Mouse (Mus musculus) stomach, postnatal 0 days (tissue): Measurements from ENCODE around the gene Ezh1.

ENCODE experiments used
- CTCF ChIP-seq: IDR thresholded peaks from 2 replicates; pipeline ENCODE4 v1.5.1; 2016; ENCODE audit warnings: antibody characterized with exemption, low read depth, mild to moderate bottlenecking, moderate library complexity
- EP300 ChIP-seq: optimal IDR thresholded peaks from 2 replicates; pipeline ENCODE3; 2016; ENCODE audit warnings: antibody characterized with exemption

- TF ChIP-seq CTCF (peak; percentile 28), EP300 (no peak)
Measured at GRCm38 (mm10) chr11:101235429-101235828, 9.2 kb upstream of the Ezh1 start.
